Mouse (Mus musculus) hindbrain, embryonic 14.5 days (tissue): Measurements from ENCODE around the gene Tpi1. TPM values are rescaled to one million over a fixed set of nuclear protein-coding genes. Genes with fewer than 3 reads are reported as not detected.
"Not testable (repeated sequence)": the region's sequence is repeated elsewhere in the genome, so short reads cannot be mapped to it uniquely, and the experiment has no call there.

ENCODE experiments used
- ATAC-seq: fragments of 200-750 bp; cut with Nextera tagmentation; 2 replicates; pipeline ENCODE4 v1.8.0; 2017; ENCODE audit warnings: moderate number of reproducible peaks, mild to moderate bottlenecking, moderate TSS enrichment, moderate library complexity; ENCODE audit not compliant: low FRiP score
- DNase-seq: peaks from one replicate; pipeline ENCODE4 v3.0.0-alpha.2; 2015; ENCODE audit warnings: low spot score
- H3K27ac ChIP-seq: fragments of 300-500 bp; sonication (generic); 2 replicates; pipeline ENCODE4 v1.5.1; 2014; ENCODE audit warnings: mild to moderate bottlenecking, moderate library complexity
- H3K27me3 ChIP-seq: fragments of 300-500 bp; sonication (generic); 2 replicates; pipeline ENCODE4 v1.6.1; 2014; ENCODE audit warnings: mild to moderate bottlenecking, low read length, mixed read lengths; ENCODE audit not compliant: control insufficient read depth, insufficient read depth
- H3K36me3 ChIP-seq: fragments of 300-500 bp; sonication (generic); replicated peaks from 2 replicates; pipeline ENCODE4 v1.6.1; 2014; ENCODE audit not compliant: control insufficient read depth, insufficient read depth
- H3K4me1 ChIP-seq: fragments of 300-500 bp; sonication (generic); replicated peaks from 2 replicates; pipeline ENCODE4 v1.6.1; 2014; ENCODE audit warnings: antibody characterized with exemption, low read length, mixed read lengths; ENCODE audit not compliant: control insufficient read depth, insufficient read depth
- H3K4me2 ChIP-seq: fragments of 300-500 bp; sonication (generic); replicated peaks from 2 replicates; pipeline ENCODE4 v1.6.1; 2014; ENCODE audit warnings: mild to moderate bottlenecking, moderate library complexity
- H3K4me3 ChIP-seq: fragments of 300-500 bp; sonication (generic); replicated peaks from 2 replicates; pipeline ENCODE4 v1.5.1; 2014; ENCODE audit warnings: mild to moderate bottlenecking, low read length
- H3K9ac ChIP-seq: fragments of 300-500 bp; sonication (generic); 2 replicates; pipeline ENCODE4 v1.6.1; 2014
- H3K9me3 ChIP-seq: fragments of 300-500 bp; sonication (generic); 2 replicates; pipeline ENCODE4 v1.6.1; 2016; ENCODE audit warnings: low read length; ENCODE audit not compliant: control insufficient read depth
- WGBS: fragments of 180-500 bp; shearing (Covaris S2); extraction: QIAGEN DNeasy Blood & Tissue Kit; methylation state at CpG from one replicate; pipeline ENCODE4 v1.1.7; 2014; 5-methylcytosine and 5-hydroxymethylcytosine counted together
- polyA plus RNA-seq: library from polyadenylated mRNA; unstranded; fragments of >200 nt; fragmentation: Nextera tagmentation; extraction: Ambion mirVana; gene quantifications from 2 replicates; pipeline ENCODE4 v1.2.1, GENCODE M21; 2014

Gene Tpi1
- polyA plus RNA-seq, 1 experiment from 2014 or later, result 413 TPM

GRCm38 (mm10) chr6:124836411-124836810 is 22.3 kb upstream of the Tpi1 start:
- no peak overlapping the region for H3K9ac ChIP-seq
- H3K9me3 ChIP-seq, result no peaks in the 10 kb centered on the region
- no peak overlapping the region for H3K27ac ChIP-seq
- WGBS, result 84% methylated on average over 7 of the region's 7 CpGs
- H3K4me3 ChIP-seq, result no peak overlapping the region
- H3K4me1 ChIP-seq, result no peaks in the 10 kb centered on the region; the same call in 1 of the 2 replicates
- ATAC-seq (no peak), DNase-seq (no peak)
- peaks cover 3% of the 10 kb centered on the region; the same call in 1 of the 2 replicates for H3K36me3 ChIP-seq
- H3K4me2 ChIP-seq, result no peak overlapping the region
- no peaks in the 10 kb centered on the region for H3K27me3 ChIP-seq

- DNase-seq, result no peak
- no peak for ATAC-seq
- no peak overlapping the region for H3K27ac ChIP-seq
- peaks cover under 1% of the 10 kb centered on the region; the same call in 1 of the 2 replicates for H3K4me1 ChIP-seq
- no peak overlapping the region for H3K9ac ChIP-seq
- H3K4me2 ChIP-seq, result no peak overlapping the region
- no peaks in the 10 kb centered on the region for H3K27me3 ChIP-seq
- 66% methylated on average over 10 of the region's 10 CpGs for WGBS
- H3K4me3 ChIP-seq, result no peak overlapping the region
- H3K36me3 ChIP-seq, result no peaks in the 10 kb centered on the region
- H3K9me3 ChIP-seq, result no peaks in the 10 kb centered on the region
These were observed 21.4 kb upstream of the Tpi1 start for GRCm38 (mm10) chr6:124835531-124835930.

- Histone ChIP-seq H3K9me3 (no peaks in the 10 kb centered on the region), H3K4me1 (peaks cover 5% of the 10 kb centered on the region; the same call in 1 of the 2 replicates), H3K36me3 (no peaks in the 10 kb centered on the region), H3K4me3 (no peak overlapping the region), H3K9ac (no peak overlapping the region), H3K4me2 (no peak overlapping the region), H3K27me3 (no peaks in the 10 kb centered on the region), H3K27ac (no peak overlapping the region)
- ATAC-seq (no peak), DNase-seq (no peak)
- WGBS, result 83% methylated on average over 6 of the region's 6 CpGs
These were observed 20.5 kb upstream of the Tpi1 start for GRCm38 (mm10) chr6:124834512-124835081.

GRCm38 (mm10) chr6:124831649-124832048 is 17.6 kb upstream of the Tpi1 start:
- Histone ChIP-seq H3K4me3 (no peak overlapping the region), H3K9ac (no peak overlapping the region), H3K36me3 (0 out of 2 replicates have a peak, but pooled peaks cover 7% of the 10 kb centered on the region), H3K9me3 (no peaks in the 10 kb centered on the region), H3K27ac (no peak overlapping the region), H3K27me3 (no peaks in the 10 kb centered on the region), H3K4me1 (peaks cover 15% of the 10 kb centered on the region), H3K4me2 (no peak overlapping the region)
- 95% methylated on average over 8 of the region's 8 CpGs for WGBS
- no peak for DNase-seq
- no peak for ATAC-seq

- not testable (repeated sequence) for H3K27me3 ChIP-seq, H3K9me3 ChIP-seq, H3K36me3 ChIP-seq, H3K9ac ChIP-seq, H3K27ac ChIP-seq, ATAC-seq, DNase-seq
- peak overlapping the region; percentile 65; the same call in 1 of the 2 replicates for H3K4me2 ChIP-seq
- 94% methylated on average over 4 of the region's 4 CpGs for WGBS
- 0 out of 2 replicates have a peak overlapping the region, but pooled peaks have one; percentile 4 for H3K4me3 ChIP-seq
- peaks cover 15% of the 10 kb centered on the region for H3K4me1 ChIP-seq
These were observed 17.1 kb upstream of the Tpi1 start for GRCm38 (mm10) chr6:124831199-124831598.

- WGBS, result under 1% methylated on average over 38 of the region's 38 CpGs
- H3K4me3 ChIP-seq, result peak overlapping the region; percentile 46
- peak; percentile 84 for ATAC-seq
These were observed 16.0 kb upstream of the Tpi1 start for GRCm38 (mm10) chr6:124829799-124830700.

GRCm38 (mm10) chr6:124828868-124829798 is 15.0 kb upstream of the Tpi1 start, which contains the start of the genes Usp5 and Cdca3:
Usp5 (minus strand) TSS chr6:124829484.
Cdca3 (plus strand) TSS chr6:124829547.
- under 1% methylated on average over 54 of the region's 55 CpGs for WGBS
- peak within 1 kb of the TSS; percentile 83 for H3K27ac ChIP-seq
- DNase-seq, result peak; percentile 99

More at GRCm38 (mm10) chr6:124829799-124830700, 16.0 kb upstream of the Tpi1 start:
- H3K9me3 ChIP-seq, result no peaks in the 10 kb centered on the region
- H3K4me2 ChIP-seq, result peak overlapping the region; percentile 65
- no peaks in the 10 kb centered on the region for H3K27me3 ChIP-seq
- peak overlapping the region; percentile 83 for H3K27ac ChIP-seq
- H3K9ac ChIP-seq, result peak overlapping the region; percentile 68
- H3K4me1 ChIP-seq, result peaks cover 15% of the 10 kb centered on the region
- peaks cover 21% of the 10 kb centered on the region for H3K36me3 ChIP-seq
- DNase-seq, result peak; percentile 94

GRCm38 (mm10) chr6:124828101-124828592 is 14.1 kb upstream of the Tpi1 start:
- Histone ChIP-seq H3K4me1 (peaks cover 15% of the 10 kb centered on the region), H3K27ac (peak overlapping the region; percentile 62), H3K4me2 (peak overlapping the region; percentile 88), H3K9ac (peak overlapping the region; percentile 65), H3K36me3 (peaks cover 40% of the 10 kb centered on the region), H3K9me3 (no peaks in the 10 kb centered on the region), H3K27me3 (no peaks in the 10 kb centered on the region), H3K4me3 (peak overlapping the region; percentile 46)
- DNase-seq (peak; percentile 35), ATAC-seq (no peak)
- 25% methylated on average over 10 of the region's 10 CpGs for WGBS

More at GRCm38 (mm10) chr6:124828868-124829798, 15.0 kb upstream of the Tpi1 start, which contains the start of the genes Usp5 and Cdca3:
- Histone ChIP-seq H3K9ac (peak within 1 kb of the TSS; percentile 68), H3K4me3 (peak within 1 kb of the TSS; percentile 46), H3K9me3 (no peaks in the 10 kb centered on the region), H3K4me2 (peak within 1 kb of the TSS; percentile 88), H3K36me3 (peaks cover 30% of the 10 kb centered on the region), H3K27me3 (no peaks in the 10 kb centered on the region), H3K4me1 (peaks cover 15% of the 10 kb centered on the region)
- ATAC-seq, result peak; percentile 95
